Mouse (Mus musculus) lung, postnatal 0 days (tissue): ENCODE results near the gene Cd93.

Experiments used
- CTCF ChIP-seq: IDR thresholded peaks from 2 replicates; pipeline ENCODE4 v1.5.1; 2016; ENCODE audit warnings: antibody characterized with exemption, mild to moderate bottlenecking
- EP300 ChIP-seq: IDR thresholded peaks from 2 replicates; pipeline ENCODE4 v1.6.1; 2016; ENCODE audit warnings: antibody characterized with exemption, mild to moderate bottlenecking, control low read depth

DNA sequence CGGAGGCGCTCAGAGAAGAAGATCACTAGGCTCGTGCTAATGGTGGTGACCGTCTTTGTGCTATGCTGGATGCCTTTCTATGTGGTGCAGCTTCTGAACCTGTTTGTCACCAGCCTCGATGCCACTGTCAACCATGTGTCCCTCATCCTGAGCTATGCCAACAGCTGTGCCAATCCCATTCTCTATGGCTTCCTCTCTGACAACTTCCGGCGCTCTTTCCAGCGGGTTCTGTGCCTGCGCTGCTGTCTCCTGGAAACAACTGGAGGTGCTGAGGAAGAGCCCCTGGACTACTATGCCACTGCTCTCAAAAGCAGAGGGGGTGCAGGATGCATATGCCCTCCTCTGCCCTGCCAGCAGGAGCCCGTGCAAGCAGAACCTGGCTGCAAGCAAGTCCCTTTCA lies 47.2 kb downstream of the Cd93 start:
- TF ChIP-seq CTCF, result no peak
- no peak for TF ChIP-seq EP300
